Mouse (Mus musculus) forebrain, embryonic 14.5 days (tissue): ENCODE measurements around the gene Adgrg5. TPM values are rescaled to one million over a fixed set of nuclear protein-coding genes. Genes with fewer than 3 reads are reported as not detected.

Experiments used
- polyA plus RNA-seq: library from polyadenylated mRNA; unstranded; fragments of >200 nt; fragmentation: Nextera tagmentation; extraction: Ambion mirVana; gene quantifications from 2 replicates; pipeline ENCODE4 v1.2.1, GENCODE M21; 2014

Gene Adgrg5
- polyA plus RNA-seq, 1 experiment from 2014 or later = not detected

Other genes starting within 250 kb of the Adgrg5 start
- 0.71 and 1.2 TPM in 2 replicates for gene Pllp, start 227.4 kb upstream of the Adgrg5 start, polyA plus RNA-seq
- gene Ccl22, start 178.1 kb upstream of the Adgrg5 start, polyA plus RNA-seq = not detected in 2 replicates
- 11.2 and 18.4 TPM in 2 replicates for gene Cx3cl1, start 151.7 kb upstream of the Adgrg5 start, polyA plus RNA-seq
- gene Ccl17, start 113.2 kb upstream of the Adgrg5 start, polyA plus RNA-seq = 0.63 TPM in 1 of 2 replicates, not detected in the other
- 63.1 TPM in 2 replicates for gene Coq9, start 85.4 kb upstream of the Adgrg5 start, polyA plus RNA-seq
- gene Ciapin1, start 85.3 kb upstream of the Adgrg5 start, polyA plus RNA-seq = 124 and 147 TPM in 2 replicates
- gene Polr2c, start 66.2 kb upstream of the Adgrg5 start, polyA plus RNA-seq = 163 and 174 TPM in 2 replicates
- gene Dok4, start 47.4 kb upstream of the Adgrg5 start, polyA plus RNA-seq = 42.6 and 54.7 TPM in 2 replicates
- 6.9 and 7.9 TPM in 2 replicates for gene Ccdc102a, start 5.6 kb upstream of the Adgrg5 start, polyA plus RNA-seq
- 145 and 157 TPM in 2 replicates for gene Adgrg1, start 51.1 kb downstream of the Adgrg5 start, polyA plus RNA-seq
- gene Adgrg3, start 94.0 kb downstream of the Adgrg5 start, polyA plus RNA-seq = 1.2 TPM in 2 replicates
- gene Drc7, start 131.4 kb downstream of the Adgrg5 start, polyA plus RNA-seq = 0.71 and 1.2 TPM in 2 replicates
- 26.2 and 37.0 TPM in 2 replicates for gene Katnb1, start 157.5 kb downstream of the Adgrg5 start, polyA plus RNA-seq